Mouse (Mus musculus): ENCODE measurements around the gene Slc4a5.

DNA sequence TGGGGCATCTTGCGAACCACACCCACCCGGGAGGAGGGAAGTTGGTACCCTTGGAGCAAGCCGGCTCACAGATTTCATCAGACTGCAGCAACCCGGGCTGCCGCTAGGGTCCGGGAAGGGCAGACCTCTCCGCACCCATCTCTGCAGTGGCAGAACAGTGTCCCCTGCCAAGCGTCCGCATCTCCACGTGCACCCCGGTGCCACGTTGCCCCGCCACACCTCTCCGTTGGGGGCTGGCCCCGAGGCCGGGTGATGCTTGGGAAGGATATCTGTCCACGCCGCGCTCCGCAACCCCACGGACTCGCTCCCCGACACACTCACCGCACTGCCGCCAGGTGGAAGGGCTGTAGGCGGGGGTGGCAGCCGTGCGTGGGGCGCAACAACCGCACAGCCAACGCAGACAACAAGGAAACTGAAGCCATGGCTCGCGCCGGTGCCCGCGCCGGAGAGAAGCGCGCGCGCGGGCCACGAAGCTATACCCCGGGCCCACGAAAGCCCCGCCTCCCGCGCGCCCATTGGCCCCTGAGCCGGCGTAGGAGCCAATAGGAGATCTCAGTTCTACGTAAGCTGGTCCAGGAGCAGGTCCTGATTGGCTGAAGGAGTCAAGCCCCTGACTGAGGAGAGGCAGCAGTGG is 97.6 kb downstream of the Slc4a5 start:
- peak; percentile 67 for TF ChIP-seq CTCF (IDR thresholded peaks at IDR 0.05; ENCODE audit: extremely low read depth, insufficient read length, insufficient replicate concordance, low read depth, low read length)
- peak; percentile 35; the same call in 1 of the 2 replicates for TF ChIP-seq POLR2A (IDR thresholded peaks at IDR 0.05; ENCODE audit: low read depth, low read length)
